Mouse (Mus musculus) bone marrow macrophage, adult 2 months (primary cell): ENCODE results near the gene Gzmd.

ENCODE experiments used
- CTCF ChIP-seq: IDR thresholded peaks from 2 replicates; pipeline ENCODE4 v1.5.1; 2012; ENCODE audit warnings: low read depth, mild to moderate bottlenecking, low read length, moderate library complexity
- POLR2A ChIP-seq: IDR thresholded peaks from 2 replicates; pipeline ENCODE4 v1.6.1; 2012; ENCODE audit warnings: mild to moderate bottlenecking, low read depth, low read length, borderline replicate concordance

GRCm38 (mm10) chr14:56173396-56173795, 41.0 kb upstream of the Gzmd start:
- TF ChIP-seq POLR2A: no peak
- no peak for TF ChIP-seq CTCF
